Mouse (Mus musculus) bone marrow macrophage, adult 2 months (primary cell): ENCODE results near the gene Hist2h2aa2. TPM values are rescaled to one million over a fixed set of nuclear protein-coding genes. Genes with fewer than 3 reads are reported as not detected.

Experiments used
- H3K27ac ChIP-seq: 2 replicates; pipeline ENCODE4 v1.5.1; 2012; ENCODE audit warnings: low read depth, low read length; ENCODE audit not compliant: insufficient read depth
- H3K4me1 ChIP-seq: 2 replicates; pipeline ENCODE4 v1.6.1; 2012; ENCODE audit warnings: low read length; ENCODE audit not compliant: control insufficient read depth, insufficient read depth
- H3K4me3 ChIP-seq: 2 replicates; pipeline ENCODE4 v1.5.1; 2012; ENCODE audit warnings: mild to moderate bottlenecking, low read length, moderate library complexity; ENCODE audit not compliant: insufficient read depth
- CTCF ChIP-seq: IDR thresholded peaks from 2 replicates; pipeline ENCODE4 v1.5.1; 2012; ENCODE audit warnings: low read depth, mild to moderate bottlenecking, low read length, moderate library complexity
- POLR2A ChIP-seq: IDR thresholded peaks from 2 replicates; pipeline ENCODE4 v1.6.1; 2012; ENCODE audit warnings: mild to moderate bottlenecking, low read depth, low read length, borderline replicate concordance
- polyA plus RNA-seq: library from polyadenylated mRNA; stranded (reverse); fragments of >200 nt; gene quantifications from 2 replicates; pipeline ENCODE4 v1.2.4, GENCODE M21; 2012; ENCODE audit not compliant: missing spikeins, insufficient read depth, insufficient read length

The Hist2h2aa2 gene
- polyA plus RNA-seq, 1 experiment, result 14.5 TPM

DNA sequence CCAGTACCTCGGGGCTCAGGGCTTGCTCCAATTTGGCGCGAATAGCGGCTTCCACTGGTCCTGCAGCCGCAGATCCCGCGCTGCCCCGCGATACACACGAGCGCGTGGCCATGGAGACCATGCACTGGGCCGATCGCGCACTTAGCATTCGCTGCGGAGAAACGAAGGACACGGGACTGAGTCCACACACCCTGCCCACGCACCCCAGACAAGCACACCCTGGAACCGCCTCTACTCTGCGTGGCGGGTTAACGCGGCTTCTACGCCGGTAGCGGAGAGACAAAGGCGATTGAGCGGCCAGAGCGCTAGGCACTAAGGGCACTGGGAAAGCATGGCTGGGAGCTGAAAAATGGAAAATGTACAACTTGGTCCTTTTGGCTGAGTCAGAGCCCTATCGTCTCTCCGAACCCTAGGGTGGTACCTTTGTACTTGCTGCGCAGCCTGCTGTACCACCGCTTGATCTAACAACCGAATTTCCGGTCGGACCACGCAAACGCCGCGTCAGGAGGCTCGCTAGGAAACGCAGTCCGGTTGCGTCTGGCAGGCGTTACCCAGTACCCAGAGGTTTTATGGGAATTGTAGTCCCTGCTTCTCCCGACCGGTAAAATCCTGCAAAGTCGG, 42.8 kb downstream of the Hist2h2aa2 start:
- TF ChIP-seq CTCF (no peak), POLR2A (0 out of 2 replicates have a peak, but pooled peaks have one; percentile 30)
- H3K27ac ChIP-seq, result peak overlapping the region; percentile 62
- peak overlapping the region; percentile 77 for H3K4me3 ChIP-seq
- peaks cover 11% of the 10 kb centered on the region for H3K4me1 ChIP-seq

DNA sequence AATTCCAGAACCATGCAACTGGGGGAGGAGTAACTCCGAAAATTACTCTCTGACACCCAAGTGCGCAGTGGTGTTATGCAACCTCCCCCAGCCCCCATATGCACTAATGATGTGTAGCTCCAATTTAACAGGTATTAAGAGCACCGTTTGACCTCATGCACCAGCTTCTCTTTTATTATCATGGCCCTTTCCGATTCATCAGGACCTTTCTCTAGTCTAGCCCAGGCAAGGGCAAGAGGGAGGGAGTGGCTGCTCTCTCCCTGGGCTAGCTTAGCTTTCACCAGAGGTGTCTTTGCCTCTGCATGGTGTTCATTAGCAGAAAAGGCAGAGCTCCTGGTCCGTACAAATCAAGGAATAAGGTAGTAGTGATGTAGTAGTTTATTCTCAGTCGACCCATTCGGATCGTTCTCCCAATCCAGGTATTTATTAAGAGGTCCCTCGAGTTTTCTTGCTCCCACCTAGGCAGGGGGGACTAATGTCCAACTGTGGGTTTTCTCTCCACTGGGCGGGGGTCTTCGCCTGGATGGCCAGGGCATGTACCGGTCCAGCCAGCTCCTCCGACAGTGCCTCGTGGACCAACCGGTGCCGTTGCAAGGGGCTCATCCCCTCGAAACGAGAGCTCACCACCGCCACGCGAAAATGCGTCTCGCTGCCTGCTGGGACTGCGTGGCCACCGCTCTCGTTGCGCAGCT, 43.5 kb downstream of the Hist2h2aa2 start:
- Histone ChIP-seq H3K27ac (peak overlapping the region; percentile 62; the same call in 1 of the 2 replicates), H3K4me1 (peaks cover 11% of the 10 kb centered on the region), H3K4me3 (peak overlapping the region; percentile 77)
- no peak for TF ChIP-seq POLR2A
- TF ChIP-seq CTCF, result no peak

DNA sequence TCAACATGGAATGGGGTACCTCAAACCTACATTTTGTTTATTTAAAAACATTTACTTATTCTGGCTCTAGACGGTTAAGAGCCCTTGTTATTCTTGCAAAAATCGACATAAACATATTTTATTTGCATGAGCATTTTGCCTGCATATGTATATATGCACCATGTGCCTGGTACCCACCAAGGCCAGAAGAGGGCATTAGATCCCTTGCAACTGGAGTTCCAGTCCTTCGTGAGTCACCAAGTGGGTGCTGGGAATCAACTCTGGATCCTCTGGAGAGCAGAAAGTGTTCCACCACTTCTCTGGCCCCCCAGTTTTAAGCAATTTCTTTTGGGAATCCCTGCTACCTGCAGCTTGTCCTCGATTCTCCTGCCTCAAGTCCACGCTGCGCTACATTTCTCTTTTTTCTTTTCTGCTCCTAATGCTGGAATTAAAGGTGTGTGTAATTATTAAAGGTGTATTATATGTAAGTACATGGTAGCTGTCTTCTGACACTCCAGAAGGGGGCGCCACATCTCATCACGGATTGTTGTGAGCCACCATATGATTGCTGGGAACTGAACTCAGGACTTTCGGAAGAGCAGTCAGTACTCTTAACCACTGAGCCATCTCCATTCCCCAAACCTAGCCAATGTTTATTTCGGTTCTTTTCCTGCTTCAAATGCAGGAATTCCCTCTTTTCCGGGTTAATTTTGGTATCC, 44.3 kb downstream of the Hist2h2aa2 start:
- no peak overlapping the region for H3K4me3 ChIP-seq
- peaks cover 11% of the 10 kb centered on the region for H3K4me1 ChIP-seq
- no peak overlapping the region for H3K27ac ChIP-seq
- TF ChIP-seq POLR2A (no peak), CTCF (no peak; the same call in 1 of the 2 replicates)

DNA sequence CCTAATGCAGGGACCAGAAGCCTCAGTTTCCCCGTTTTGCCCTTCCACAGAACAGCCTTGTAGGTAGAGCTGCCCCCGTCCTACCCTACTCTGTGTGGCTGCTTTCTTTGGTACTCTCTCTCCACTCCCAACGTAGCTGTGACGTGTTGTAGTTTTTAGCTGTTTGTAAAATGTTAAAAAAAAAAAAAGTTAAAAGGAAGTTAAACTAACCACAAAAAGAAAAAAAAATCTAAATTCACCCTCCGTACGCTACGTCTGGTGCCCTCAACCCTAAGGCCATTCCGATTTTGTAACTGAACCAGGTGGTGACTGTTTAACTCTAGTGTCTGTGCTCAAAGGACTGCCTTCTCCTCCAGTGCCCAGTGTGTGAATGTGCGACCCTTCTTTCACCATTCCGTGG, 45.1 kb downstream of the Hist2h2aa2 start:
- Histone ChIP-seq H3K4me1 (peaks cover 11% of the 10 kb centered on the region), H3K4me3 (no peak overlapping the region), H3K27ac (no peak overlapping the region)
- TF ChIP-seq CTCF, result no peak
- TF ChIP-seq POLR2A, result no peak

DNA sequence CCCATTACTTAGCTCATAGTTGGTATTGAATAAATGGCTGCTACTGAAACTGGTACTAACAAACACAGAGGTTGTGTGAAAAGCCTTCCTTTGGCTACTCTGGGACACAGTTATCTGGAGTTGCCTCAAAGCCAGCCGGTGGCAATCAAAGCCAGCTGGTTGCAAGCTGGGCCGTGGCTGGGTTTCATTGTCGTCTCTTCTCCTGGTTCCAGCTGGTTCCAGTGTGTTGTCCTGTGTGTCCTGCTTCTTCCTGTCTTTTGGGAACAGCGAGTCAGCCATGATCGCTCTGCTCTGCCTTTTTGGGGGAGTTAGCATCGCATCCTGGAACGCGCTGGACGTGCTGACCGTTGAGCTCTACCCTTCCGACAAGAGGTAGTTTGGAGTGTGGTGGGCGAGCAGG, 47.1 kb downstream of the Hist2h2aa2 start:
- no peak overlapping the region for H3K27ac ChIP-seq
- peaks cover 5% of the 10 kb centered on the region for H3K4me1 ChIP-seq
- TF ChIP-seq POLR2A, result no peak
- no peak for TF ChIP-seq CTCF
- no peak overlapping the region for H3K4me3 ChIP-seq

Other genes with a start within 250 kb of the Hist2h2aa2 start
- 298 and 305 TPM in 2 replicates for gene Plekho1, start 244.3 kb downstream of the Hist2h2aa2 start, polyA plus RNA-seq
- gene Vps45, start 181.8 kb downstream of the Hist2h2aa2 start, polyA plus RNA-seq, result 18.6 and 22.9 TPM in 2 replicates
- 4.7 and 5.1 TPM in 2 replicates for gene Otud7b, start 135.7 kb downstream of the Hist2h2aa2 start, polyA plus RNA-seq
- gene Mtmr11, start 78.3 kb downstream of the Hist2h2aa2 start, polyA plus RNA-seq, result 12.6 and 14.4 TPM in 2 replicates
- 53.7 and 62.7 TPM in 2 replicates for gene Sf3b4, start 67.9 kb downstream of the Hist2h2aa2 start, polyA plus RNA-seq
- 0.64 and 0.92 TPM in 2 replicates for gene Sv2a, start 59.1 kb downstream of the Hist2h2aa2 start, polyA plus RNA-seq
- gene Bola1, start 20.6 kb downstream of the Hist2h2aa2 start, polyA plus RNA-seq, result 14.1 and 19.0 TPM in 2 replicates
- gene Hist2h2ab, start 20.4 kb downstream of the Hist2h2aa2 start, polyA plus RNA-seq, result not detected in 2 replicates
- gene Hist2h2ac, start 19.4 kb downstream of the Hist2h2aa2 start, polyA plus RNA-seq, result not detected in 2 replicates
- gene Hist2h2be, start 19.2 kb downstream of the Hist2h2aa2 start, polyA plus RNA-seq, result 13.0 and 13.9 TPM in 2 replicates
- 2.4 and 13.5 TPM in 2 replicates for gene Hist2h3c2, start 1.1 kb downstream of the Hist2h2aa2 start, polyA plus RNA-seq
- not detected in 2 replicates for gene Hist2h2aa1, start 5.2 kb upstream of the Hist2h2aa2 start, polyA plus RNA-seq
- gene Hist2h3c1, start 6.4 kb upstream of the Hist2h2aa2 start, polyA plus RNA-seq, result 4.9 and 7.4 TPM in 2 replicates
- 1.9 and 3.1 TPM in 2 replicates for gene Hist2h4, start 23.0 kb upstream of the Hist2h2aa2 start, polyA plus RNA-seq
- gene Hist2h3b, start 28.4 kb upstream of the Hist2h2aa2 start, polyA plus RNA-seq, result 4.8 and 5.0 TPM in 2 replicates
- gene Hist2h2bb, start 29.5 kb upstream of the Hist2h2aa2 start, polyA plus RNA-seq, result 3.1 and 3.6 TPM in 2 replicates
- 153 and 166 TPM in 2 replicates for gene Fcgr1, start 53.7 kb upstream of the Hist2h2aa2 start, polyA plus RNA-seq
- gene BC107364, start 212.0 kb upstream of the Hist2h2aa2 start, polyA plus RNA-seq, result not detected in 2 replicates